Mouse (Mus musculus) frontal cortex, postnatal 25 days (tissue): ENCODE data around the gene Alkbh7.

Experiments used
- DNase-seq, 2 experiments: peaks; one replicate each; pipeline ENCODE4 v3.0.0; 2022; ENCODE audit warnings: low spot score in 2 of 2

Gene Alkbh7

GRCm38 (mm10) chr17:57030931-57031660, 34.0 kb downstream of the Alkbh7 start, which contains the start of gene Khsrp:
TSS of gene Khsrp (minus strand) at chr17:57031522.
- DNase-seq, result no peak

GRCm38 (mm10) chr17:57031661-57032420, 34.7 kb downstream of the Alkbh7 start:
- peak; percentile 98 to 99 for DNase-seq

GRCm38 (mm10) chr17:57032854-57033253, 35.7 kb downstream of the Alkbh7 start:
- DNase-seq, result no peak

- no peak for DNase-seq
These were observed 41.8 kb downstream of the Alkbh7 start for GRCm38 (mm10) chr17:57038978-57039377.

- no peak for DNase-seq
These were observed 44.4 kb downstream of the Alkbh7 start, which contains the start of gene Slc25a41 for GRCm38 (mm10) chr17:57041554-57041953. TSS of gene Slc25a41 (minus strand) at chr17:57041654.

GRCm38 (mm10) chr17:57047406-57047805, 50.3 kb downstream of the Alkbh7 start:
- no peak for DNase-seq

- no peak for DNase-seq
These were observed 51.7 kb downstream of the Alkbh7 start for GRCm38 (mm10) chr17:57048816-57049215.
